Mouse (Mus musculus) c-Kit-positive CD71-negative TER-119-negative erythroid progenitor cells, embryonic 14.5 days (primary cell): ENCODE results near the gene Pclo.
"Not testable (repeated sequence)": the region's sequence is repeated elsewhere in the genome, so short reads cannot be mapped to it uniquely, and the experiment has no call there.

ENCODE experiments used
- DNase-seq: peaks from one replicate; pipeline ENCODE4 v3.0.0-alpha.2; 2013; ENCODE audit warnings: low read depth

Gene Pclo

GRCm38 (mm10) chr5:14514631-14515523 lies at the start of gene Pclo:
Gene Pclo (plus strand): TSS chr5:14514918.
- DNase-seq = peak; percentile 17

- DNase-seq = not testable (repeated sequence)
These were observed 20.3 kb upstream of the Pclo start for GRCm38 (mm10) chr5:14494431-14494830.

GRCm38 (mm10) chr5:14508522-14508921 lies 6.2 kb upstream of the Pclo start:
- no peak for DNase-seq

- no peak for DNase-seq
These were observed 5.1 kb upstream of the Pclo start for GRCm38 (mm10) chr5:14509621-14510020.

DNA sequence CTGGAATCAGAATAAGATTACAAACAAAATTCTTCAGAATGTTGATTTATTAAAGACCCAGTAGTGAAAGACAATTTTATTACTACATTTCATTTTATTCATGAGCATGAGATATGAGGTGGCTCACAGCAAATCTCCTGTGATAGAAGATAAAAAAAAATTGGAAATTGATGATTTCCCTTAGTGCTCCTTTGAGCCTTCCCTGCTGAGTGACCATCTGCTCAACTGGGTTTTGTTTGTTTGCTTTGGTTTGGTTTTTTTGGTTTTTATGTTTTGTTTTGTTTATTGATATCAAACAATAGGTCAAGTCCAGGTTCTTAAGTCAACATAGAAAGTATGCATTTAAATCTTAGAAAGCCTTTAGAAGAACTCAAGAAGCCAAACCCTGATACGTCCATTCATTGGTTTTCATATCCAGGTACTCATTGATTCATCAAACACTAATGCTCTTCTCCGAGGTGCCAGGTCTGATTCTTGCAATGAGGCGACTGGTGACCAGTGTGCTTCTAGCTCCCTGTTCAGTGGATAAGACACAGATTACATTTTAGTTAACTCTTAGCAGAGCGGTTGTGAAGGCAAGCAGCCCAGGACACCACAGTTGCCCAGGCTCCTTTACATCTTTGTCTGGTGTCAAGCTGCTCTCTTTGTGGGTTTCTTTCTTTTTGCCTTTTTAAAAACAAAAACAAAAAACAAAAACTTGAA lies 3.6 kb downstream of the Pclo start:
- DNase-seq = no peak

DNA sequence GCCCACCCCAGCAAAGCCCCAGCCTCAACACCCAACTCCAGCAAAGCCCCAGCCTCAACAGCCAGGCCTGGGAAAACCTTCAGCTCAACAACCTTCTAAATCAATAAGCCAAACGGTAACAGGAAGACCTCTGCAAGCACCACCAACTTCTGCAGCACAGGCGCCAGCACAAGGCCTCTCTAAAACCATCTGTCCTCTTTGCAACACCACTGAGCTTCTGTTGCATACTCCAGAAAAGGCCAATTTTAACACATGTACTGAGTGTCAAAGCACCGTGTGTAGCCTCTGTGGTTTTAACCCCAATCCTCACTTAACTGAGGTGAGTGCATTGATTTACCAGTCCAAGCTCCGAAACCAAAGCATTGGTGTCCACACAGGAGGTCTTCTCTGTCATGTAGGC lies 7.3 kb downstream of the Pclo start:
- DNase-seq = no peak

DNA sequence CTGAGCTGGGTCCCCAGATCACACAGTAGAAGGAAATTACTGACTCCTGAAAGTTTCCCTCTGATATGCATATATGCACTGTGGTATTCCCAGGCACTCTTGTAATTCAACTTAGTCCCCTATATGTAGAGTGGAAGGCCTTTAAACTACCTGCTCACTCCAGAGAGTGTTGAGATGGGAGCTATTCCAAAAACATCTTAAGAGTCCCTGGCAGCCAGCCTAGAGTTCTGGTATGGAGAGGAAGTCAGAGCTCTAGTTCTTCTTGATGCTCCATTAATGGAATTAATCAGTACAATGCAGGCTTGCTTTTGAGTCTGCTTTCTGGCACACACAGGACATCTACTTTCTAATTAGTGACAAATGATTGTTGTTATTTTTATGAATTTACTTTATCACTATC lies 11.3 kb downstream of the Pclo start:
- DNase-seq = no peak

GRCm38 (mm10) chr5:14527796-14528195 lies 13.1 kb downstream of the Pclo start:
- DNase-seq = no peak

DNA sequence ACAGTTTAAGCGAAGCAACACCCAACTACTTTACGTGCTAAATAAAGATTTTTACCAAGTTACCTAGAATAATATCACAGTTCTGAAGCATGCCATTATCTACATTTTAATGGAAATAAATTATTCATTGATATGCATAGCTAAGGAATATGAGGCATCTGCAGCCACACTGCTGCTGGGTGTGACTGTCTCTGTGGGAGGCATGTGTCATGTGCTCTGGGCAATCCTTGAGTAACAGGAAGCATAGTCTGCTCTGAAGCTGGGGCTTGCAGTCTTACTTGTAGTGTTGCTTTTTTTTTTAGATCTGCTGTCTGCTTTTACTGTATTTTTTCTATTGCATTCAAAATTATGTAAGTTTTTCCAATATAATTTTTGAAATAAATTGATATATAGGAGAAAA lies 17.2 kb downstream of the Pclo start:
- DNase-seq = no peak

- no peak for DNase-seq
These were observed 24.6 kb downstream of the Pclo start for GRCm38 (mm10) chr5:14539346-14539745.

- no peak for DNase-seq
These were observed 25.4 kb downstream of the Pclo start for GRCm38 (mm10) chr5:14539961-14540627.

DNA sequence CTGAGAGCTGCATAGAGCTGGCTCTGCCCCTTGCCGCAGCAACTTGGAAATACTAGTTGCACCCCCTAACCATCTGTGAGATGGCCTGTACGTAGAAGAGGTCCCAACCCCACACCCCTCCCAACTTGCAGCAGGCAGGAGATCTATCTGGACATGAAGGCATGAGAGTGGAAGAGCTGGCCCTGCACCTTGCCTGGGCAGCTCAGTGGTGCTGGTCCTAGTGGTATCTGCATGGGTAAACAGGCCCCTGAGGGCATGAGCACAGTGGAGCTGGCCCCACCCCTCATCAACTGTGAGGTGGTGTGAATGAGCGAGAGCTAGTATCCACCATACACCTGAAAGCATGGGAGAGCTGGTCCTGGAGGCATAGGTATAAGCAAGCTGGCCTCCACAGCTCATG lies 60.9 kb downstream of the Pclo start:
- DNase-seq = no peak

DNA sequence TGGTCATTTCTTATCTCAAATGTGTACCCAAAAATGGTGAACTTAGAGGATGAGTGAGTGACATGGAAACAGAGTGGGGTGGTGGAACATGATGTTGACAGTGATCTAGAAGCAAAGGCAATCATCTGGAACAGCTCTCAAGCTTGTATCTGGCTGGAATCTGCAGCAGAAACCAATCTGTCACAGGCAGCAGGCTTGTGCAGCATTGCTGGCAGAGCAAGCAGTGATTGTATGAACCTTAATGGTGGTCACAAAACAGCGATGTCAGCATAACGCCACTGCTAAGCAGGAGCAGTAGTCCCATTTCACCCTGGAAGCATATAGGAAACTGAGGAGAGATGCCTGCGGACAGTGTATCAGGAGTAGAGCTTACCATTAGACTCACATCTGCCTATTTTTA lies 76.8 kb downstream of the Pclo start:
- DNase-seq = no peak

DNA sequence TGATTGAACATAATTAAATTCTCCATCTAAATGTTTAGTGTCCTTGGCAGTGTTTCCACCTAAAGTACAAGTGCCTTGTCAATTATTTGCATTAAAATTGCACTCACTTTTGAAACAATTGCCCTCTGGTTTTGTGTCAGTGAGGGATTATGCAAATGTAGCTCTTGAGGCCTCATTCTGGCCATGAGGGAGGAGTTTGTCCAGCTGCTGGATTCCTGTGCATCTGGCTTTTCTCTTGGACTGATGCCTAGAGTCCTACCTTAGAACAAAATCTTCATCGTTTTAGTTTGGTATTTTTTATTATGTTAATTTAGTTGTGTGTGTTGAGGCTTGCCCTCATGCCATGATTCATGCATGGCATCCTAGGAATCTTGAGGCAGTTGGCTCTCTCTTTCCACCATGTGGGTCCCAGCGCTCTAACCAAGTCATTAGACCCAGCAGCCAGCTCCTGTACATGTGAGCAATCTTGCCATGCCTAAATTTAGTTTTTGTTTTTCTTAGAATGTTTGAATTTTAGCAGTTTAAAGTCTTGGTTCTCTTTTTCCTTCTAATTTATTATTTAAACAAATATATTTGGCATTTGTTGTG lies 80.8 kb downstream of the Pclo start:
- DNase-seq = no peak

DNA sequence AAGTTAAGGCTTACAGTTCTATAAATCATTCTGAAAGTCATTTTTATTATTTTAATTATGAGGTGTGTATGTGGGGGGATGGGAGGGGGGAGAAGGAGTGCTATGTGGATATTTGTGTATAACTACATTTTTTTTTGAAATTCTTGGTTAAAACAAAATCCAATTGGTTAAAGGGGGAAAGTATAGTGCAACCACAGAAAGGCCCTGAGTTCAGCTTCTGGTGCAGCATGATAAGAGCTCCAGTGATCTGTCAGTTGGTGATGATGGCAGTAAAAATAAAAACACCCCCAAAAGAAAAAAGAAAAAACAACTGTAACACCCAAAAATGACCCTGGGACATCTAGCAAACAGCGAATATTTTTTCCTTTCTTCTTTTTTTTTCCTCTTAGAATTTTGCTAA lies 93.6 kb downstream of the Pclo start:
- no peak for DNase-seq

DNA sequence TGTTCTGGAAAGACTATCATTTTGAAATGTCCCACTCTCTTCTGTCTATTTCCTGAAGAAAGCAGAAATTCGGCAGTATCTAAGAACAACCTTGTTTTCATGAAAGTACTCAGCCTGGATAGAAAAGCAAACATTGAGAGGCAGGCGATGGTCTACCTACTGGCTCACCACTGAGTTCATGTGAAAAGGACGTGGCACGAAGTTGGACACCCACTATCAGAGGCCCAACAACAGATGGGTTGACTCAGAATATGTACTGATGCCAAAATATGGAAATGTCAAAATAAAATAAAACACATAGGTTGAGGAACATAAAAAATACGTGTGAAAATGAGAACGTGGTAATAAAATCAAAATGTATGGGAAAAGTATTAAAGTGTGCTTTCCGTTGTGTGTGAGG lies 106.4 kb downstream of the Pclo start:
- DNase-seq = no peak

GRCm38 (mm10) chr5:14623360-14623759 lies 108.6 kb downstream of the Pclo start:
- DNase-seq = no peak

GRCm38 (mm10) chr5:14641260-14641659 lies 126.5 kb downstream of the Pclo start:
- no peak for DNase-seq

DNA sequence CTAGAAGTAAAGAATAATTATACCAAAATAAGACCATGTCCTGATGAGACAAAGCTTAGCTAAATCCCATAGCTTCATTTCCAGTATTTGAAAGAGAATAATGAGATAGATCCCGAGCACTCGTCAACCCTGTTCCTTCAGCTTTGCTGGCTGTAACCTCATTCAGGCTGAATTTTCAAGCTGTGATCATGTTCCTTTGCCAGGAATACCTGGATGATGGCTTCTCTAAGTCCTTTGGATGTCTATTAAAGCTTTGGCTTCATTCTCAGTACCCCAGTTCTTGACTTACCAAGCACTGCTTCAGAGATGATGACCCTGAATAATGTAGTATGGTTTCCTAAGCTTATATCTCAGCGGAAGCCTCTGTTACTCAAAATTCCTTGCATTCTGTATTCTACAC lies 131.1 kb downstream of the Pclo start:
- no peak for DNase-seq

DNA sequence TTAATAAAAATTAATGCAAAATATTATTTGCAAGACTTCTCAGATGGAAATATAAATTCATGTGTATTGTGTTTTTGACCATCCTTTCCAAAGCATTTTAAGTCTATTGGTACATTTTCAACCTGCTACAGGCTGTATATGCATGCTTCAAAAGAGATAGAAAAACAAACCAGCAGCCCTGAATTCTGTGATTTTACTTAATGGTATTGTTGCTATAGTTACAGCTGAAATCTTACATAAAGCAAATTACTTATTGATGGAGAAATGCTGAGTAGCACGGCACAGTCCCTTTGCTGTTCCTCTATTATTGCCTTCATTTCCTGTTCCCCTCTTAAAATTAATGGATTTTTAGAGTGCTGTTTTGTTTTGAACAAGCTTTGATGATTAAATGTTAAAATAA lies 145.9 kb downstream of the Pclo start:
- DNase-seq = no peak

GRCm38 (mm10) chr5:14662180-14662579 lies 147.5 kb downstream of the Pclo start:
- no peak for DNase-seq

DNA sequence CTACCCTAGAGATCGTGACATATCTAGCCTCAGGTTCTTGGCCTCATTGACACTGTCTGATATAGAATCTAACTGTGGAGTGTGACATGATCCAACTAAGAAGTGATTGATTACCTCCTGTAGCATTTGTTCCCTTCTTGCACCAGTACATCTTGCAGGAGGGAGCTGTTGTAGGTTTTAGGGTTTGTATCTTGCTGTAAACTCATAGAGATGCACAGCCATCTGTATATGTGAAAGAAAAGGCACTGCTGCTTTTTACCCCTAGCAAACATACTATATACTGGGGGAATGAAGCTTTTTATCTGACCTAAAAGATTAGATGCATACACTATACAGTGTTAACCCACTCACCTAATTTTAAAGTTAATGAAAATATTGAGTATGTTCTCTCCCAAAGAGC lies 147.9 kb downstream of the Pclo start:
- no peak for DNase-seq

DNA sequence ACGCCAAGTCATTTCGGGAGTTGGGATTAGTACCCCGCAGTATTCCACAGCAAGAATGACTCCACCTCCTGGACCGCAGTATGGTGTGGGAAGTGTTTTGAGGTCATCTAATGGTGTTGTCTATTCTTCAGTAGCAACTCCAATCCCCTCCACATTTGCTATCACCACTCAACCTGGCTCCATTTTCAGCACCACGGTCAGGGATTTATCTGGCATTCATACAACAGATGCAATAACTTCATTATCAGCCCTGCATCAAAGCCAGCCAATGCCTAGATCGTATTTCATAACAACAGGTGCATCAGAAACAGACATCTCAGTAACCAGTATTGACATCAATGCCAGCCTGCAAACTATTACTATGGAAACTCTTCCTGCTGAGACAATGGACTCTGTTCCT lies 165.7 kb downstream of the Pclo start:
- DNase-seq = no peak
